18 mouse cellular contexts compared by ENCODE assay signal in the genomic region with DNA sequence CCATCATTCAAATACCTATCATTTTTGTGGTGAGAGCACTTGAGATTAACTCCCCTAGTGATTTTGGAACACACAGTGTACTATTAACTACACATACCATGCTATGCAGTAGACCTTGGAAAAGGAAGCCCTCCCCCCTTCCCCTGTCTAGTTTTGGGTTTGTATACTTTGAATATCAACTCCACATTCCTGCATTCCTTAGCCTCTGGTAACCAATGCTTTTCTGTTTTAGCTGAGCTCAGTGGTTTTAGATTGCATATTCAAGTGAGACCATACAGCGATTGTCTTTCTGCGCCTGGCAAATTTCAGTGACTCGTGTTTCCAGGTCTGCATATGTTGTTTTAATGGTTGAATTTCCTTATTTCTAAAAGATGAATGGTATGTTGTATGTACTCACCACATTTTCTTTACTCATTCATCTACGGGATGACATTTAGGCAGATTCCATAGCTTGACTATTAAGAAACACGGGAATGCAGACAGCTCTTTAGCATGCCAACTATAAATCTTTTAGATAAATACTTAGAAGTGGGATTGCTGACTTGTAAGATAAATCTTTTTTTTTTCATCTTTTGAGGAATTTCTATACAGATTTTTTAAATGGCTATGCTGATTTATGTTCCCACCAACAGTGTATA.
DNase-seq lines count a peak whose midpoint lies in the region; ATAC-seq lines count a peak whose summit lies in the region.
"Had no signal": no experiment of that assay in that cellular context is flagged by ENCODE, and none has a peak within 500 bp of the region (broad histone marks: within the 10 kb centered on the region; RNA-seq: fewer than 3 reads in every experiment).

No protein-coding gene starts in this region.

- peaks cover 13% of the 10 kb centered on the region; the same call in 1 of the 2 replicates for H3K4me1 ChIP-seq in lung, embryonic 15.5 days
- peaks cover 19% of the 10 kb centered on the region for H3K4me1 ChIP-seq in embryonic facial prominence, embryonic 13.5 days
- 0 out of 2 replicates have a peak, but pooled peaks cover 3% of the 10 kb centered on the region for H3K4me1 ChIP-seq in limb, embryonic 15.5 days
- H3K4me1 ChIP-seq: hindbrain, embryonic 13.5 days; midbrain, embryonic 13.5 days; neural tube, embryonic 12.5 days had no signal

- H3K4me3 ChIP-seq in lung, embryonic 15.5 days, result no peak overlapping the region
- no peak overlapping the region for H3K4me3 ChIP-seq in embryonic facial prominence, embryonic 13.5 days
- H3K4me3 ChIP-seq in limb, embryonic 15.5 days, result no peak overlapping the region
- H3K4me3 ChIP-seq: hindbrain, embryonic 13.5 days; midbrain, embryonic 13.5 days; neural tube, embryonic 12.5 days; stomach, embryonic 15.5 days had no signal

- no peaks in the 10 kb centered on the region for H3K27me3 ChIP-seq in lung, embryonic 15.5 days
- H3K27me3 ChIP-seq in embryonic facial prominence, embryonic 13.5 days, result no peaks in the 10 kb centered on the region
- no peaks in the 10 kb centered on the region for H3K27me3 ChIP-seq in limb, embryonic 15.5 days
- H3K27me3 ChIP-seq: hindbrain, embryonic 13.5 days; midbrain, embryonic 13.5 days; neural tube, embryonic 12.5 days; stomach, embryonic 15.5 days had no signal

- H3K9me3 ChIP-seq in lung, embryonic 15.5 days, result no peaks in the 10 kb centered on the region
- no peaks in the 10 kb centered on the region for H3K9me3 ChIP-seq in embryonic facial prominence, embryonic 13.5 days
- H3K9me3 ChIP-seq in limb, embryonic 15.5 days, result no peaks in the 10 kb centered on the region
- H3K9me3 ChIP-seq: hindbrain, embryonic 13.5 days; midbrain, embryonic 13.5 days; neural tube, embryonic 12.5 days; stomach, embryonic 15.5 days had no signal

- no peak overlapping the region for H3K9ac ChIP-seq in lung, embryonic 15.5 days
- no peak overlapping the region for H3K9ac ChIP-seq in embryonic facial prominence, embryonic 13.5 days
- no peak overlapping the region for H3K9ac ChIP-seq in limb, embryonic 15.5 days
- H3K9ac ChIP-seq: hindbrain, embryonic 13.5 days; midbrain, embryonic 13.5 days; neural tube, embryonic 12.5 days; stomach, embryonic 15.5 days had no signal

- peak; percentile 50 for DNase-seq in embryo, embryonic 11 days
- DNase-seq in embryo, embryonic 10 days (ENCODE audit: low spot score), result no peak
- no peak for DNase-seq in lung, postnatal 10 days
- no peak for DNase-seq in urinary bladder, postnatal 14 days (ENCODE audit: low spot score)
- DNase-seq in testis, postnatal 14 days (ENCODE audit: low spot score), result no peak
- DNase-seq: adrenal gland, postnatal 36 days; cerebellum, postnatal 14 days; kidney, postnatal 10 days; liver; lung, postnatal 14 days; thymus, postnatal 4 days had no signal

- 13% methylated on average over 5 of the region's 5 CpGs for WGBS in lung, embryonic 15.5 days
- WGBS in embryonic facial prominence, embryonic 13.5 days, result 22% methylated on average over 5 of the region's 5 CpGs
- 30% methylated on average over 5 of the region's 5 CpGs for WGBS in limb, embryonic 15.5 days

- H3K36me3 ChIP-seq in lung, embryonic 15.5 days, result no peaks in the 10 kb centered on the region
- no peaks in the 10 kb centered on the region for H3K36me3 ChIP-seq in embryonic facial prominence, embryonic 13.5 days
- no peaks in the 10 kb centered on the region for H3K36me3 ChIP-seq in limb, embryonic 15.5 days
- H3K36me3 ChIP-seq: hindbrain, embryonic 13.5 days; midbrain, embryonic 13.5 days; neural tube, embryonic 12.5 days; stomach, embryonic 15.5 days had no signal

- ATAC-seq in lung, embryonic 15.5 days (ENCODE audit: borderline replicate concordance, extremely low read depth, low FRiP score, low TSS enrichment), result peak; percentile 70; the same call in 1 of the 2 replicates
- ATAC-seq in embryonic facial prominence, embryonic 13.5 days (ENCODE audit: insufficient number of reproducible peaks, insufficient read depth, low FRiP score, low TSS enrichment, low read depth), result peak; percentile 83
- no peak for ATAC-seq in limb, embryonic 15.5 days (ENCODE audit: insufficient number of reproducible peaks, low FRiP score, low TSS enrichment, low read depth)
- ATAC-seq: midbrain, embryonic 13.5 days had no signal

- H3K27ac ChIP-seq in lung, embryonic 15.5 days, result peak overlapping the region; percentile 11; the same call in 1 of the 2 replicates
- H3K27ac ChIP-seq in embryonic facial prominence, embryonic 13.5 days, result peak overlapping the region; percentile 88
- 0 out of 2 replicates have a peak overlapping the region, but pooled peaks have one; percentile 47 for H3K27ac ChIP-seq in limb, embryonic 15.5 days
- H3K27ac ChIP-seq: hindbrain, embryonic 13.5 days; midbrain, embryonic 13.5 days; neural tube, embryonic 12.5 days had no signal

- H3K4me2 ChIP-seq in lung, embryonic 15.5 days, result no peak overlapping the region
- H3K4me2 ChIP-seq in embryonic facial prominence, embryonic 13.5 days, result no peak overlapping the region
- H3K4me2 ChIP-seq in limb, embryonic 15.5 days, result no peak overlapping the region
- H3K4me2 ChIP-seq: hindbrain, embryonic 13.5 days; midbrain, embryonic 13.5 days; neural tube, embryonic 12.5 days; stomach, embryonic 15.5 days had no signal

Comparison
In these comparisons a context has a peak if more than half of its experiments do, and no peak if none do; other contexts are left out.
1. H3K27ac ChIP-seq: peak in every context shown above with its lines; median percentile 88 in embryonic facial prominence, embryonic 13.5 days; 47 in limb, embryonic 15.5 days; 11 in lung, embryonic 15.5 days.